Mouse (Mus musculus): ENCODE results near the gene Barhl2.

- TF ChIP-seq CTCF (IDR thresholded peaks at IDR 0.05; ENCODE audit: borderline replicate concordance, insufficient read depth, low read depth, low read length), result no peak
- TF ChIP-seq POLR2A (IDR thresholded peaks at IDR 0.05; ENCODE audit: borderline replicate concordance, insufficient read depth, low read length), result no peak
Observed at GRCm38 (mm10) chr5:106506061-106506460, 48.1 kb upstream of the Barhl2 start.

Data from cerebellum, adult 2 months (tissue).